Mouse (Mus musculus) CH12.LX (cell line): ENCODE data around the gene Fcor. TPM values are rescaled to one million over a fixed set of nuclear protein-coding genes. Genes with fewer than 3 reads are reported as not detected.

ENCODE experiments used
- DNase-seq: peaks from one replicate; pipeline ENCODE4 v3.0.0-alpha.2; 2013; ENCODE audit errors: extremely low read depth
- H3K27ac ChIP-seq: 2 replicates; pipeline ENCODE4 v1.5.1; 2012; ENCODE audit warnings: low read depth, mild to moderate bottlenecking, control low read depth, moderate library complexity; ENCODE audit not compliant: insufficient read depth
- H3K27me3 ChIP-seq: replicated peaks from 2 replicates; pipeline ENCODE3; 2012; ENCODE audit warnings: inconsistent platforms
- H3K36me3 ChIP-seq, 2 experiments: replicated peaks in 1 of 2; 2 replicates each; pipeline versions ENCODE3 to v1.6.1; 2012; ENCODE audit warnings: inconsistent platforms in 1 of 2, low read length in 1 of 2, mild to moderate bottlenecking in 1 of 2, mixed read lengths in 1 of 2, moderate library complexity in 1 of 2; ENCODE audit not compliant: control insufficient read depth in 1 of 2, insufficient read depth in 1 of 2
- H3K4me1 ChIP-seq, 2 experiments: 2 replicates each; pipeline ENCODE4 v1.6.1; 2012; ENCODE audit warnings: inconsistent platforms in 1 of 2, moderate library complexity in 1 of 2; ENCODE audit not compliant: insufficient read depth in 2 of 2, control insufficient read depth in 1 of 2
- H3K4me2 ChIP-seq: 2 replicates; pipeline ENCODE4 v1.6.1; 2012; ENCODE audit warnings: low read depth, mild to moderate bottlenecking, control low read depth; ENCODE audit not compliant: poor library complexity, insufficient read depth, severe bottlenecking
- H3K4me3 ChIP-seq, 3 experiments: fragments of 150-350 bp in 1 of 3; sonication (generic) in 1 of 3; replicated peaks in 1 of 3; 2 replicates each; pipeline versions ENCODE3 to v1.5.1; 2011 to 2012; ENCODE audit warnings: low read depth in 2 of 3, low read length in 2 of 3, mild to moderate bottlenecking in 2 of 3, moderate library complexity in 2 of 3, control low read depth in 1 of 3, improper control_type of control experiment in 1 of 3, inconsistent platforms in 1 of 3, mixed read lengths in 1 of 3; ENCODE audit not compliant: poor library complexity in 1 of 3
- H3K79me2 ChIP-seq: replicated peaks from 2 replicates; pipeline ENCODE4 v1.6.1; 2012; ENCODE audit warnings: mild to moderate bottlenecking, moderate library complexity; ENCODE audit not compliant: control insufficient read depth, poor library complexity, insufficient read depth, severe bottlenecking; ENCODE audit errors: extremely low read depth
- H3K9ac ChIP-seq: 2 replicates; pipeline ENCODE4 v1.6.1; 2012; ENCODE audit warnings: low read depth, mild to moderate bottlenecking, control low read depth, moderate library complexity; ENCODE audit not compliant: insufficient read depth
- H3K9me3 ChIP-seq: replicated peaks from 2 replicates; pipeline ENCODE3; 2012; ENCODE audit warnings: low read length, inconsistent platforms, mixed read lengths
- CHD1 ChIP-seq: IDR thresholded peaks from 2 replicates; pipeline ENCODE4 v1.6.1; 2012; ENCODE audit warnings: low read depth, low read length, improper control_type of control experiment, inconsistent platforms
- CHD2 ChIP-seq: IDR thresholded peaks from 2 replicates; pipeline ENCODE4 v1.6.1; 2011; ENCODE audit warnings: low read length, improper control_type of control experiment
- CTCF ChIP-seq, 2 experiments: IDR thresholded peaks in 1 of 2; conservative IDR thresholded peaks in 1 of 2; 2 replicates each; pipeline ENCODE4 v1.5.1; 2011 to 2012; ENCODE audit warnings: low read depth in 2 of 2, low read length in 2 of 2, improper control_type of control experiment in 1 of 2, inconsistent platforms in 1 of 2, mild to moderate bottlenecking in 1 of 2, moderate library complexity in 1 of 2
- E2F4 ChIP-seq: IDR thresholded peaks from 2 replicates; pipeline ENCODE4 v1.6.1; 2011; ENCODE audit warnings: low read depth, low read length, improper control_type of control experiment; ENCODE audit not compliant: insufficient replicate concordance
- ELF1 ChIP-seq: IDR thresholded peaks from 2 replicates; pipeline ENCODE4 v1.6.1; 2014; ENCODE audit warnings: low read depth, mild to moderate bottlenecking, inconsistent platforms, low read length, improper control_type of control experiment
- EP300 ChIP-seq: IDR thresholded peaks from 2 replicates; pipeline ENCODE4 v1.6.1; 2011; ENCODE audit warnings: low read length, improper control_type of control experiment
- ETS1 ChIP-seq: conservative IDR thresholded peaks from 2 replicates; pipeline ENCODE4 v1.6.1; 2012; ENCODE audit warnings: low read depth, mild to moderate bottlenecking, inconsistent platforms, low read length, improper control_type of control experiment, moderate library complexity
- GABPA ChIP-seq: IDR thresholded peaks from 2 replicates; pipeline ENCODE4 v1.6.1; 2012; ENCODE audit warnings: low read depth, low read length, improper control_type of control experiment, inconsistent platforms; ENCODE audit not compliant: insufficient replicate concordance
- HCFC1 ChIP-seq: IDR thresholded peaks from 2 replicates; pipeline ENCODE4 v1.6.1; 2012; ENCODE audit warnings: low read depth, mild to moderate bottlenecking, inconsistent platforms, low read length, improper control_type of control experiment
- IRF4 ChIP-seq: IDR thresholded peaks from 2 replicates; pipeline ENCODE4 v1.6.1; 2014; ENCODE audit warnings: low read depth, mild to moderate bottlenecking, inconsistent platforms, low read length, improper control_type of control experiment
- JUND ChIP-seq: conservative IDR thresholded peaks from 2 replicates; pipeline ENCODE4 v1.6.1; 2011; ENCODE audit warnings: low read depth, low read length, improper control_type of control experiment
- KAT2A ChIP-seq: IDR thresholded peaks from 2 replicates; pipeline ENCODE4 v1.6.1; 2012; ENCODE audit warnings: low read length, improper control_type of control experiment, inconsistent platforms; ENCODE audit not compliant: insufficient replicate concordance
- MAFK ChIP-seq: IDR thresholded peaks from 2 replicates; pipeline ENCODE4 v1.6.1; 2011; ENCODE audit warnings: low read length, improper control_type of control experiment; ENCODE audit not compliant: insufficient replicate concordance
- MAX ChIP-seq: IDR thresholded peaks from 2 replicates; pipeline ENCODE4 v1.6.1; 2011; ENCODE audit warnings: low read length, improper control_type of control experiment
- MAZ ChIP-seq: IDR thresholded peaks from 2 replicates; pipeline ENCODE4 v1.6.1; 2012; ENCODE audit warnings: low read depth, mild to moderate bottlenecking, inconsistent platforms, low read length, improper control_type of control experiment, moderate library complexity
- MXI1 ChIP-seq: IDR thresholded peaks from 2 replicates; pipeline ENCODE4 v1.6.1; 2011; ENCODE audit warnings: mild to moderate bottlenecking, low read depth, low read length, improper control_type of control experiment
- MYC ChIP-seq: IDR thresholded peaks from 2 replicates; pipeline ENCODE4 v1.6.1; 2011; ENCODE audit warnings: low read depth, mild to moderate bottlenecking, improper control_type of control experiment, low read length
- NELFE ChIP-seq: IDR thresholded peaks from 2 replicates; pipeline ENCODE4 v1.6.1; 2011; ENCODE audit warnings: low read depth, low read length, improper control_type of control experiment
- POLR2AphosphoS2 ChIP-seq: IDR thresholded peaks from 2 replicates; pipeline ENCODE4 v1.6.1; 2011; ENCODE audit warnings: low read depth, low read length, improper control_type of control experiment
- RAD21 ChIP-seq: IDR thresholded peaks from 2 replicates; pipeline ENCODE4 v1.6.1; 2011; ENCODE audit warnings: low read depth, mild to moderate bottlenecking, low read length, improper control_type of control experiment, moderate library complexity
- RCOR1 ChIP-seq: conservative IDR thresholded peaks from 2 replicates; pipeline ENCODE4 v1.6.1; 2012; ENCODE audit warnings: low read depth, mild to moderate bottlenecking, inconsistent platforms, low read length, improper control_type of control experiment
- SMC3 ChIP-seq: IDR thresholded peaks from 2 replicates; pipeline ENCODE4 v1.6.1; 2011; ENCODE audit warnings: low read depth, low read length, improper control_type of control experiment
- TBP ChIP-seq: conservative IDR thresholded peaks from 2 replicates; pipeline ENCODE4 v1.6.1; 2011; ENCODE audit warnings: low read depth, low read length, improper control_type of control experiment
- USF1 ChIP-seq: IDR thresholded peaks from 2 replicates; pipeline ENCODE4 v1.6.1; 2014; ENCODE audit warnings: low read depth, mild to moderate bottlenecking, inconsistent platforms, low read length, improper control_type of control experiment
- ZKSCAN1 ChIP-seq: IDR thresholded peaks from 2 replicates; pipeline ENCODE4 v1.6.1; 2012; ENCODE audit warnings: low read depth, inconsistent platforms, low read length, improper control_type of control experiment, borderline replicate concordance
- ZNF384 ChIP-seq: IDR thresholded peaks from 2 replicates; pipeline ENCODE4 v1.6.1; 2012; ENCODE audit warnings: low read depth, low read length, improper control_type of control experiment, inconsistent platforms
- dilution Hi-C: fragments of 300-500 bp; cut with MboI; formaldehyde crosslinking; loops from 2 replicates; pipeline ENCODE4 v1.14.3; 2020; ENCODE audit warnings: low sequenced_read_pairs; ENCODE audit not compliant: extremely low pct_unique_long_range_greater_than_20kb, extremely low pct_ligation_motif_present
- in situ Hi-C: fragments of 300-500 bp; cut with MboI; formaldehyde crosslinking; loops from 3 replicates; pipeline ENCODE4 v1.14.3; 2019; ENCODE audit warnings: low sequenced_read_pairs, low pct_ligation_motif_present, low pct_unique_long_range_greater_than_20kb, mixed read lengths
- polyA plus RNA-seq: library from polyadenylated mRNA; unstranded; fragments of >175 nt; gene quantifications from 2 replicates; pipeline ENCODE4 v1.2.1, GENCODE M21; 2012; ENCODE audit warnings: low read depth; ENCODE audit not compliant: insufficient read length
- total RNA-seq, 2 experiments: library from RNA; depleted of rRNA; stranded (reverse); fragments of 300-350 nt in 1 of 2; fragments of >200 nt in 1 of 2; gene quantifications; 2 replicates each; pipeline ENCODE4 v1.2.3; 2012 to 2014

The Fcor gene
- total and polyA plus RNA-seq, 3 experiments: 0.63 TPM; not detected in 2

DNA sequence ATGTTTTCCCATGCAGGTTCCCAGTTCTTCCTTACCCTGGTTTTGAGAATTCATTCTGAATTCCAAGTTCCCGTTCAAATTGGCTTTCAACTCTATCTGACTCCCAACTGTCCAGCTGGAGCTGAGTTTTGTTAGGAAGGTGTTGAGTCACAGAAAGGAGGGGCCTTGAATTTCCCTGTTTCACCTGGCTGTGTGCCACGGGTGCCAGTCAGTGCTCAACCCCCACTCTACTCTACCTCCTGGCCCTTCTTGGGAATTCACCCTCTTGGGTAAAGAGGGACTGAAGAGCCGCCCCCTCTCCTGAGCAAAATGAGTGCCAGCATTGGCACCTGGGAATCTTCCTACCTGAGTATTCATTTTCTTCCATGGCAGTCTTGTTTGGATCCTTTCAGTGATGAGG lies 18.6 kb upstream of the Fcor start:
- in situ Hi-C loops (no loop called here), dilution Hi-C loops (no loop called here)
- Histone ChIP-seq H3K79me2 (no peaks in the 10 kb centered on the region), H3K27me3 (peaks cover 2% of the 10 kb centered on the region), H3K4me1 (peaks cover 9 to 30% of the 10 kb centered on the region in 2 experiments), H3K9ac (no peak overlapping the region), H3K4me2 (no peak overlapping the region), H3K27ac (no peak overlapping the region), H3K36me3 (peaks cover 0 to 12% of the 10 kb centered on the region in 2 experiments), H3K4me3 (no peak overlapping the region), H3K9me3 (no peaks in the 10 kb centered on the region)
- no peak for DNase-seq
- TF ChIP-seq ETS1: no peak
- TF ChIP-seq SMC3: no peak

DNA sequence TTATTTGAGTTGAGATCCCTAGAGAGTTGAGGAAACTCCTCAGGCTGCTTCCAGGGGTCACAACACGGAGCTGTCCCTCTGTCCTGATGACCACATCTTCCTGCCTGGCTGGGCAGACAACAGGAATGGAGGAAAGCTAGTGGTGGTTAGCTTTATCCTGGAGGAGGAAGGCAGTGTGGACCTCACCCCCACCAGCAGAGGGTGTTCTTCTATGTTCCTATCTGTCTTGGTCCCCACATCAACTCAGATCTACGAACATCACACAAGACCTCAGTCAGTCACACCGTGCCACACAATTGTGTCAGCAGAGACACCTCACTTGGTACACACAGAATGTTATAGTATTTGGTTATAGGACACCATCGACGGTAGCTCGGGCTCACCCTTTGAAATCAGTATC lies 15.4 kb upstream of the Fcor start:
- dilution Hi-C loops (no loop called here), in situ Hi-C loops (no loop called here)
- Histone ChIP-seq H3K9me3 (no peaks in the 10 kb centered on the region), H3K36me3 (peaks cover 0 to 31% of the 10 kb centered on the region in 2 experiments), H3K27ac (no peak overlapping the region), H3K4me3 (no peak overlapping the region), H3K9ac (no peak overlapping the region), H3K4me1 (peaks cover 21 to 39% of the 10 kb centered on the region in 2 experiments), H3K79me2 (no peaks in the 10 kb centered on the region)
- no peak for DNase-seq
- TF ChIP-seq MAX: no peak
- TF ChIP-seq CTCF (conservative IDR thresholded peaks at IDR 0.05 in 1 of 2, IDR thresholded peaks at IDR 0.05 in 1 of 2; ENCODE audit: low read depth in 2 of 2, low read length in 2 of 2): peak in 1 of 2 experiments; percentile 41; a peak in 1 of 4 replicates
- TF ChIP-seq, all 38 proteins: peak for 1
- no peak overlapping the region for H3K4me2 ChIP-seq
- peaks cover 2% of the 10 kb centered on the region for H3K27me3 ChIP-seq

DNA sequence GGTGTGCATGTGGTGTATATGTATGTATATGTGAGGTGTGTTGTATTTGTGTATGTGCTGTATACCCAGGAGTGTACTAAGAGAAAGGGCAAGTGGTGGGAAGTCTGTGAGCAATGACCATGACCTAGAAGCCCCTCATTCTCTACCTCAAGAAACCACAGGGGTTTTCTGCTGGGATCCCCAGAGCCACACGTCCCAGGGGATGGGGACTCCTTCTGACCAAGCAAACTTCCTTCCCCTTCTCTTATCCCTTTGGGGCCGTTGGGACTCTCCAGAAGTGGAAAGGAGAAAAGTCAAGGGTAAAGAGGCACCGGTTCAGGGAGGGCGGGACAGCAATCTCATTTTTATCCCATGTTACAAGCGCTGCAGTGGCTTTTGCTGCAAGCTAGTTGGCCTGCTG lies 13.3 kb upstream of the Fcor start:
- H3K4me3 ChIP-seq: peak overlapping the region in 1 of 3 experiments; percentile 44
- H3K4me1 ChIP-seq: peaks cover 21 to 41% of the 10 kb centered on the region in 2 experiments
- DNase-seq: peak; percentile 39
- dilution Hi-C loops (no loop called here), in situ Hi-C loops (no loop called here)
- H3K9ac ChIP-seq: no peak overlapping the region
- H3K27me3 ChIP-seq: peaks cover 2% of the 10 kb centered on the region
- H3K9me3 ChIP-seq: no peaks in the 10 kb centered on the region
- H3K79me2 ChIP-seq: no peaks in the 10 kb centered on the region
- no peak overlapping the region; the same call in 1 of the 2 replicates for H3K4me2 ChIP-seq
- peaks cover 5 to 51% of the 10 kb centered on the region in 2 experiments for H3K36me3 ChIP-seq
- H3K27ac ChIP-seq: no peak overlapping the region
- no peak for TF ChIP-seq USF1
- no peak for TF ChIP-seq ELF1
- TF ChIP-seq HCFC1: no peak
- TF ChIP-seq JUND: no peak
- no peak for TF ChIP-seq RAD21
- no peak for TF ChIP-seq ZNF384
- TF ChIP-seq GABPA: no peak
- TF ChIP-seq CHD1: no peak
- TF ChIP-seq MXI1: no peak
- no peak for TF ChIP-seq POLR2AphosphoS2
- TF ChIP-seq IRF4: no peak
- peak; percentile 68; the same call in 1 of the 2 replicates for TF ChIP-seq MAFK
- no peak for TF ChIP-seq NELFE
- no peak for TF ChIP-seq KAT2A
- TF ChIP-seq CHD2: no peak
- TF ChIP-seq E2F4: no peak
- TF ChIP-seq MYC: no peak
- TF ChIP-seq ZKSCAN1: no peak
- TF ChIP-seq RCOR1: no peak
- no peak for TF ChIP-seq MAZ
- TF ChIP-seq TBP: no peak
- TF ChIP-seq EP300: 0 out of 2 replicates have a peak, but pooled peaks have one; percentile 24
- no peak for TF ChIP-seq MAX
- no peak for TF ChIP-seq CTCF (conservative IDR thresholded peaks at IDR 0.05 in 1 of 2, IDR thresholded peaks at IDR 0.05 in 1 of 2; ENCODE audit: low read depth in 2 of 2, low read length in 2 of 2)
